Mouse (Mus musculus): ENCODE data around the gene Adsl.

DNA sequence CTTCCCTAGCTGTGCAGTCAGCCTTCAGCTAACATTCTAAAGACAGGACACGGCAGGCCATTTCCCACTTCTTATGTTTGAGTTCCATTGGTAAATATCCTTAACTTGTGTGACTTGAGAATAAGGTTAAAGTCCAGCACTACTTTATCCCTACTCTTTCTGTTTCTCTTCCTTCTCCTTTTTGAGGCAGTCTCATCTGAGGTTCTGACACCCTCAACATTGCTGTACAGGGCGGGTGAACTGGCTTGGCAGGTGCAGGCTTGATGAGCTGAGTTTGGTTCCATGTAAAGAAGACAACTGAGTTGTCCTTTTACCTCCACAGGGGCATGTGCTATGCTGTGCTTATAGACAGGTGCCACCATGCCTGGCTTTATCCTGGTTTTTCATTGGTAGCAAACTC lies 35.0 kb downstream of the Adsl start:
- no peak for TF ChIP-seq CTCF (IDR thresholded peaks at IDR 0.05; ENCODE audit: control insufficient read depth, insufficient read depth, insufficient replicate concordance, low read depth, low read length)
- no peak for TF ChIP-seq POLR2A (IDR thresholded peaks at IDR 0.05; ENCODE audit: control insufficient read depth, low read depth, low read length)
